Mouse (Mus musculus) splenic B cell, adult 2 months (primary cell): ENCODE data around the gene Igsf21.

Experiments used
- DNase-seq: peaks from one replicate; pipeline ENCODE4 v3.0.0-alpha.2; 2011; ENCODE audit warnings: low read depth, low spot score
- H3K27me3 ChIP-seq: 2 replicates; pipeline ENCODE4 v1.6.1; 2012; ENCODE audit warnings: mild to moderate bottlenecking, low read length, moderate library complexity, mixed read lengths; ENCODE audit not compliant: control insufficient read depth, poor library complexity, insufficient read depth, severe bottlenecking
- H3K36me3 ChIP-seq: 2 replicates; pipeline ENCODE4 v1.6.1; 2012; ENCODE audit warnings: mild to moderate bottlenecking, low read length, moderate library complexity, mixed read lengths; ENCODE audit not compliant: control insufficient read depth, poor library complexity, insufficient read depth, severe bottlenecking

Gene Igsf21

DNA sequence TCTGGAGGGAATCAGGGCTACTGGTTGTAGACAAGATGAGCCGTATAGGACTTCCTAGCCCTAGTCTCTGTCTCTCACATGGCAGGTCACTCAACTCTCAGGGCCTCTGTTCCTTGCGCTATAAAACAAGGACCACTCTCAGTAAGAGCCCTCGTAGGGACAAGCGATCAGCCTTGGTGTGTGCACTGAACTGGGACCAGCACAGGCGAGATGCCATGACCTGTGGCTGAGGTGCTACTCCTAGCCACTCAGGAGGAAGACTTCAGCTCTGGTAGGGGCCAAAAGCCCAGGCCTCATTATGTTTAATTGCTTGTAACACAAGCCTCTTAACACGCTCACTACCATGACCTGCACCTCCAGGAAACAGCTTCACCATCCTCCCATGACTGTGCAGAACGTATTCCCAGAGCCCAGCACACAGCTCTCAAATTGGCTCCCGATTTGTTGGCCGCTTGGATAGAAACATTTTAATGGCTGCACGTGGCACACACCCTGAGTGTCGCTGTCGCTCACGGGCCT is 183.4 kb downstream of the Igsf21 start:
- Histone ChIP-seq H3K27me3 (no peaks in the 10 kb centered on the region), H3K36me3 (no peaks in the 10 kb centered on the region)
- DNase-seq: no peak

DNA sequence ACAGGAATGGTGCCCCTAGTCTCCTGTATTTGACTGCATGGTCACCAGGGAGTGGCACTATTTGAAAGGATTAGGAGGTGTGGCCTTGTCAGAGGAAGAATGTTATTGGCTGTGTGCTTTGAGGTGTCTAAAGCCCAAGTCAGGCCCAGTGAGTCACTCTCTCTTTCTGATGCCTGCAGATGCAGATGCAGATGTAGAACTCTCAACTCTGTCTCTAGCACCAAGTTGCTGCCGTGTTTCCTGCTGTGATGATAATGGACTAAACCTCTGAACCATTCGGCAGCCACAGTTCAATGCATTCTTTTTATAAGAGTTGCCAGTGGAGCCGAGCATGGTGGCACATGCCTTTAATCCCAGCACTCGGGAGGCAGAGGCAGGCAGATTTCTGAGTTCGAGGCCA is 186.3 kb downstream of the Igsf21 start:
- H3K27me3 ChIP-seq: no peaks in the 10 kb centered on the region
- no peak for DNase-seq

GRCm38 (mm10) chr4:140053042-140053441 is 193.5 kb downstream of the Igsf21 start:
- H3K27me3 ChIP-seq: no peaks in the 10 kb centered on the region
- no peaks in the 10 kb centered on the region for H3K36me3 ChIP-seq
- no peak for DNase-seq

More for the DNA sequence above, 186.3 kb downstream of the Igsf21 start:
- no peaks in the 10 kb centered on the region for H3K36me3 ChIP-seq

- no peaks in the 10 kb centered on the region for H3K27me3 ChIP-seq
- DNase-seq: no peak
- H3K36me3 ChIP-seq: no peaks in the 10 kb centered on the region
These were observed 194.0 kb downstream of the Igsf21 start for GRCm38 (mm10) chr4:140052575-140052974.

GRCm38 (mm10) chr4:140047807-140048362 is 198.7 kb downstream of the Igsf21 start:
- Histone ChIP-seq H3K36me3 (no peaks in the 10 kb centered on the region), H3K27me3 (no peaks in the 10 kb centered on the region)

GRCm38 (mm10) chr4:140043953-140044352 is 202.6 kb downstream of the Igsf21 start:
- Histone ChIP-seq H3K36me3 (no peaks in the 10 kb centered on the region), H3K27me3 (no peaks in the 10 kb centered on the region)
- no peak for DNase-seq

More at GRCm38 (mm10) chr4:140047807-140048362, 198.7 kb downstream of the Igsf21 start:
- no peak for DNase-seq

GRCm38 (mm10) chr4:140038586-140039411 is 207.8 kb downstream of the Igsf21 start:
- no peak for DNase-seq
- no peaks in the 10 kb centered on the region for H3K36me3 ChIP-seq
- H3K27me3 ChIP-seq: no peaks in the 10 kb centered on the region; the same call in 1 of the 2 replicates

DNA sequence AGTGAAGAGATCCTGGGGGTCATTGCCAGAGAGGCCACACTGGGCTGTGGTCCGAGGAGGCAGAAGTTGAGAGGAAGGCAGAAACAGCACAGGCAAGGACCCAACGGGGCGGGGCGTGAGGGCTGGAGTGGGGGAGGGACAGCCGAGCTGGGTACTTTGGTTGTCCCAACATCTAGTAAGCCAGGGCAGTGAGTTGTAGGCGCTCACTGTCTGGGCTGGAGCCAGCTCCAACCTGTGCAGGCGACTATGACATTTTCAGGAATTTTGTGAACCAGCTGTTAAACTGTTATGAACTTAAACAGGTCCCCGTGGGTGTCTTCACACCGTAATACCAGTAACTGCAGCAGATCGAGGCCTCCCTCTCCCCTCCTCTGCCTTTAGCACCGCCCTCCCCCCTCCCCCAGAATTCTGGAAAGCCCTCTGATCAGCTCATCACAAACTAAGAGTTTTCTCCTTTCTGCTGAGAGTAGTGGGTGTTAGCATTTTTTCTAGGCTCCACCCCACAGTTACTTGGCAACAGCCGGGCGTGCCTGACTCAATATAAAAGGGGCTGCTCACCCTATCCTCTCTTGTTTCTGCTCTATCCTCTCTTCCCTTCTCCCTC is 208.7 kb downstream of the Igsf21 start:
- H3K27me3 ChIP-seq: no peaks in the 10 kb centered on the region; the same call in 1 of the 2 replicates
- H3K36me3 ChIP-seq: no peaks in the 10 kb centered on the region

DNA sequence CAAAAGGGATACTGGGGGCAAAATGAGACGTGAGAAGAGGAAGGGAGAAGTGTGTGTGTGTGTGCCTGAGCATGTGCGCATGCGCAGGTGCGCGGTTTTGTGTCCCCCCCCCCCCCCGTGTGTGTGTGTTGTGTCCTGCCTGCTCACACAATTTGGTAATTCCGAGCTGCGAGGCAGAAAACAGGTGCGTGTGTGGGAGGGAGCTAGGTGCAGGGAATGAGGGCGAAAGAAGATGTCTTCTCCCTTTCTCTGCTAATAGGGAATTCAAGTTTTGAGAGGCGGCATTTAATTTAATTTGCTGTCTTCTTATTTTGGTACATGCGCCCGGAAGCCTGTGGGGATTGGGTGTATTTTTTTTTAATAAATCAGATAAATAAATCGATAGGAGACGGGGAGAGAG is 211.4 kb downstream of the Igsf21 start:
- Histone ChIP-seq H3K27me3 (no peaks in the 10 kb centered on the region; the same call in 1 of the 2 replicates), H3K36me3 (no peaks in the 10 kb centered on the region)

More for the DNA sequence above, 208.7 kb downstream of the Igsf21 start:
- no peak for DNase-seq

DNA sequence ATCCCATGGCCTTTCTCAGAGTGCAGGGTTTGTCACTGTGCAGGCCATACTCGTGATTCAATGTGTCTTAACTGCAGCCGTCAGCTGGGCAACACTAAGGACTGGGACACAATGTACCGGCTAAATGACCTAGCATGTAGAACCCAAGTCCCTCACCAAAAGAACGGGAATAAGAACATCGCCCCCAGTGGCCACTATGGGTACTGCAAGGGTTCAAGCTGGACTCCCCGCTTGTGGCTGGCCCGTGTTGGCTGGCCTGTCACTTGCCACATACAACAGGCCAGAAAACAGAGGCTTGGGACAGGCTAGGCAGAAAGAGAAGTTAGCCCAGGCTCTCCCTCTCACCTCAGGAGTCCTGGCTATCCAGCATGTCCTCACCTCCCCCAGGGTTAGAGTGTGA is 213.2 kb downstream of the Igsf21 start:
- H3K27me3 ChIP-seq: no peaks in the 10 kb centered on the region; the same call in 1 of the 2 replicates
- peak; percentile 45 for DNase-seq
- H3K36me3 ChIP-seq: no peaks in the 10 kb centered on the region

More for the DNA sequence above, 211.4 kb downstream of the Igsf21 start:
- DNase-seq: no peak

- no peaks in the 10 kb centered on the region for H3K36me3 ChIP-seq
- peak; percentile 3 for DNase-seq
- no peaks in the 10 kb centered on the region for H3K27me3 ChIP-seq
These were observed 216.2 kb downstream of the Igsf21 start for GRCm38 (mm10) chr4:140030415-140030814.

- DNase-seq: no peak
- no peaks in the 10 kb centered on the region for H3K27me3 ChIP-seq
- H3K36me3 ChIP-seq: no peaks in the 10 kb centered on the region
These were observed 216.6 kb downstream of the Igsf21 start for GRCm38 (mm10) chr4:140030040-140030386.

GRCm38 (mm10) chr4:140029324-140030039 is 217.1 kb downstream of the Igsf21 start:
- H3K36me3 ChIP-seq: no peaks in the 10 kb centered on the region
- DNase-seq: no peak
- no peaks in the 10 kb centered on the region for H3K27me3 ChIP-seq

DNA sequence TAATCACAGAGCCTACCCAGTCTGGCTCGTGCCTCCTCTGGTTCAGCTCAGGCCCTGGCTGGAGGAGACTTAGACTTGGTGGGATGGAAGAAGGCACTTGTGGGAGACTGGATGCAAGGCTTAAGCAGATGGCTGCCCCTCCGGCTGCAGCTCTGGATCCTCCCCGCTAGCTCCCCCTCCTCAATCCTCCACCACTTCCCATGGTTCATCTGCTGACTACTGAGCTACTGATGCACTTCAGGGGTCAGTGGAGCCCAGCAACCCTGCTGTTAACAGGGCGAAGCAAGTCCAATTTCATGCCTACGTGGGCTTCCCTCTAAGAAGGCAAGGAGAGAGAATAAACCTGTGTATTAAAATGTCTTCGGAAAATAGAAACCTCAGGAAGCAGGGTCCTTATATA is 222.8 kb downstream of the Igsf21 start:
- Histone ChIP-seq H3K27me3 (no peaks in the 10 kb centered on the region; the same call in 1 of the 2 replicates), H3K36me3 (no peaks in the 10 kb centered on the region)
- no peak for DNase-seq
